Mouse (Mus musculus) heart, postnatal 0 days (tissue): Measurements from ENCODE around the gene Jpt1. TPM values are rescaled to one million over a fixed set of nuclear protein-coding genes. Genes with fewer than 3 reads are reported as not detected.

Experiments
- ATAC-seq: fragments of 200-750 bp; cut with Nextera tagmentation; 2 replicates; pipeline ENCODE4 v1.8.0; 2017; ENCODE audit warnings: low read depth, moderate number of reproducible peaks, moderate library complexity; ENCODE audit not compliant: insufficient read depth
- DNase-seq: peaks from one replicate; pipeline ENCODE4 v3.0.0-alpha.2; 2016; ENCODE audit warnings: low spot score
- H3K27ac ChIP-seq: fragments of 300-500 bp; sonication (generic); 2 replicates; pipeline ENCODE4 v1.5.1; 2014; ENCODE audit warnings: low read depth, mild to moderate bottlenecking
- H3K27me3 ChIP-seq: fragments of 300-500 bp; sonication (generic); 2 replicates; pipeline ENCODE4 v1.6.1; 2014; ENCODE audit warnings: low read length, mixed read lengths; ENCODE audit not compliant: control insufficient read depth, insufficient read depth
- H3K36me3 ChIP-seq: fragments of 300-500 bp; sonication (generic); replicated peaks from 2 replicates; pipeline ENCODE4 v1.6.1; 2014; ENCODE audit warnings: low read length, mixed read lengths; ENCODE audit not compliant: control insufficient read depth, insufficient read depth
- H3K4me1 ChIP-seq: fragments of 300-500 bp; sonication (generic); 2 replicates; pipeline ENCODE4 v1.6.1; 2014; ENCODE audit warnings: antibody characterized with exemption; ENCODE audit not compliant: control insufficient read depth, insufficient read depth
- H3K4me2 ChIP-seq: fragments of 300-500 bp; sonication (generic); 2 replicates; pipeline ENCODE4 v1.6.1; 2014; ENCODE audit warnings: low read depth, mild to moderate bottlenecking, low read length, moderate library complexity
- H3K4me3 ChIP-seq: fragments of 300-500 bp; sonication (generic); 2 replicates; pipeline ENCODE4 v1.5.1; 2014; ENCODE audit warnings: low read depth, low read length
- H3K9ac ChIP-seq: fragments of 300-500 bp; sonication (generic); replicated peaks from 2 replicates; pipeline ENCODE4 v1.6.1; 2014; ENCODE audit warnings: low read depth, low read length, mixed read lengths
- H3K9me3 ChIP-seq: fragments of 300-500 bp; sonication (generic); replicated peaks from 2 replicates; pipeline ENCODE4 v1.6.1; 2016; ENCODE audit warnings: low read length; ENCODE audit not compliant: control insufficient read depth
- CTCF ChIP-seq: IDR thresholded peaks from 2 replicates; pipeline ENCODE4 v1.5.1; 2016; ENCODE audit warnings: antibody characterized with exemption, control low read depth, low read depth
- EP300 ChIP-seq: IDR thresholded peaks from 2 replicates; pipeline ENCODE4 v1.6.1; 2016; ENCODE audit warnings: antibody characterized with exemption, low read depth
- WGBS: fragments of 180-500 bp; shearing (Covaris S2); extraction: QIAGEN DNeasy Blood & Tissue Kit; methylation state at CpG from one replicate; pipeline ENCODE4 v1.1.7; 2014; 5-methylcytosine and 5-hydroxymethylcytosine counted together
- microRNA-seq: library from miRNA; unstranded; fragments of <30 nt; microRNA quantifications from one replicate; pipeline ENCODE4, GENCODE M21; 2016
- polyA plus RNA-seq: library from polyadenylated mRNA; unstranded; fragments of >200 nt; fragmentation: Nextera tagmentation; extraction: Ambion mirVana; gene quantifications from 2 replicates; pipeline ENCODE4 v1.2.1, GENCODE M21; 2015
- total RNA-seq: library from RNA; depleted of rRNA; stranded (reverse); fragments of >200 nt; gene quantifications from 2 replicates; pipeline ENCODE4 v1.2.3, GENCODE M21; 2014; ENCODE audit warnings: low replicate concordance; rRNA removed

Gene Jpt1
- total and polyA plus RNA-seq, 2 experiments from 2014 or later: 433 to 503 TPM

DNA sequence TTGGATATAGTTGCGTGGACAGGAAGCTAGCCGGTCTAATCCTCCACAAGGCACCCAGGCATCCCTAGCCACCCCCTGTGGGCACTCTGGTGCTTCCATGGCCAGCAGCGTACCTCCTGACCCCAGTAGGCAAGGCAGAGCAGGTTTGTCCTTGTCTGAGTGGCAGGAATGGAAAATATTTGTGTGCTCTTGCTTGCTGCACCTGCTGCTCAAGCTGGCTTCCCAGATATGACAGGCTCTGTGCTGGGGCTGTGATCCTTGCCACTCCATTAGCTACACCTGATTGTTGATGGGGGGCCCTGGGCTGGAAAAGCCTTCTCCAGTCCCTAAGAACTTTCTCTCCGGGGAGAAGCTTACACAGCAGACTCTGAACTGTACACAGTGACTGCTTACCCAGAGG lies 60.9 kb downstream of the Jpt1 start:
- H3K9ac ChIP-seq: no peak overlapping the region
- no peaks in the 10 kb centered on the region for H3K36me3 ChIP-seq
- H3K4me1 ChIP-seq: peaks cover 9% of the 10 kb centered on the region
- DNase-seq: no peak
- no peaks in the 10 kb centered on the region for H3K9me3 ChIP-seq
- TF ChIP-seq EP300: no peak
- no peak for TF ChIP-seq CTCF
- WGBS: 53% methylated on average over 4 of the region's 4 CpGs
- no peak overlapping the region for H3K4me2 ChIP-seq
- no peak for ATAC-seq
- H3K4me3 ChIP-seq: no peak overlapping the region
- peak overlapping the region; percentile 39; the same call in 1 of the 2 replicates for H3K27ac ChIP-seq
- no peaks in the 10 kb centered on the region for H3K27me3 ChIP-seq

GRCm38 (mm10) chr11:115452281-115452860 lies 61.8 kb downstream of the Jpt1 start:
- Histone ChIP-seq H3K9ac (no peak overlapping the region), H3K4me3 (no peak overlapping the region), H3K9me3 (no peaks in the 10 kb centered on the region), H3K27me3 (no peaks in the 10 kb centered on the region), H3K36me3 (no peaks in the 10 kb centered on the region), H3K4me2 (no peak overlapping the region), H3K4me1 (peaks cover 13% of the 10 kb centered on the region), H3K27ac (no peak overlapping the region; the same call in 1 of the 2 replicates)
- no peak for DNase-seq
- no peak for ATAC-seq
- no peak for TF ChIP-seq EP300
- TF ChIP-seq CTCF: no peak
- WGBS: 79% methylated on average over 7 of the region's 7 CpGs

GRCm38 (mm10) chr11:115451781-115452241 lies 62.4 kb downstream of the Jpt1 start:
- ATAC-seq: no peak
- no peak for TF ChIP-seq CTCF
- no peak for TF ChIP-seq EP300
- H3K27ac ChIP-seq: no peak overlapping the region; the same call in 1 of the 2 replicates

GRCm38 (mm10) chr11:115450176-115450575 lies 64.0 kb downstream of the Jpt1 start:
- Histone ChIP-seq H3K4me3 (no peak overlapping the region), H3K9me3 (no peaks in the 10 kb centered on the region), H3K4me1 (peaks cover 24% of the 10 kb centered on the region), H3K4me2 (no peak overlapping the region), H3K27me3 (no peaks in the 10 kb centered on the region), H3K9ac (no peak overlapping the region), H3K36me3 (no peaks in the 10 kb centered on the region), H3K27ac (no peak overlapping the region)
- ATAC-seq (no peak), DNase-seq (no peak)
- WGBS: 82% methylated on average over 7 of the region's 7 CpGs
- no peak for TF ChIP-seq EP300

More at GRCm38 (mm10) chr11:115451781-115452241, 62.4 kb downstream of the Jpt1 start:
- no peaks in the 10 kb centered on the region for H3K27me3 ChIP-seq
- H3K9me3 ChIP-seq: no peaks in the 10 kb centered on the region
- H3K4me3 ChIP-seq: no peak overlapping the region
- H3K36me3 ChIP-seq: no peaks in the 10 kb centered on the region
- H3K9ac ChIP-seq: no peak overlapping the region
- 85% methylated on average over 8 of the region's 8 CpGs for WGBS
- no peak overlapping the region for H3K4me2 ChIP-seq
- peaks cover 17% of the 10 kb centered on the region for H3K4me1 ChIP-seq
- DNase-seq: no peak

GRCm38 (mm10) chr11:115448998-115449397 lies 65.2 kb downstream of the Jpt1 start:
- DNase-seq (no peak), ATAC-seq (no peak)
- no peak overlapping the region for H3K4me2 ChIP-seq
- no peaks in the 10 kb centered on the region for H3K36me3 ChIP-seq
- H3K27ac ChIP-seq: no peak overlapping the region
- peaks cover 24% of the 10 kb centered on the region for H3K4me1 ChIP-seq
- no peak overlapping the region for H3K4me3 ChIP-seq
- 70% methylated on average over 7 of the region's 7 CpGs for WGBS
- H3K9ac ChIP-seq: no peak overlapping the region
- no peaks in the 10 kb centered on the region for H3K27me3 ChIP-seq
- TF ChIP-seq CTCF (no peak), EP300 (no peak)
- H3K9me3 ChIP-seq: no peaks in the 10 kb centered on the region

DNA sequence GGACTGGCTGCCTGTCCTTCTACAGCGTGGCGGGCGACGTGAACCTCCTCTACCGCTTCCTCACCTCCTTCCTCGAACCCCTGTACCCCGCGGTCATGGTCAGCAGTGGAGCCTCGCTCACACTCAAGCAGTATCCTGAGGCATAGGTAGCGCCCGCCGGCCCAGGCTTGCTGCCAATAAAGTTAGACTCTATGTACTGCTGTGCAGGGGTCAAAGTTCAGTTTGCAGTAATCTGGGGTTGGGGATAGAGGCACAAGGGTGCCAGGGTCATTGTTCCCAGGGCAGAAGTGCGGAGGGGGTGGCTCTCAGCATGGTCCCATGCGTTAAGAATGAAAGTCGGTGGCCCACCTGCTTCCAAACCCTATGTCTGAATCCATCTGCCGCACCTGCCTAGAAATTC lies 66.1 kb downstream of the Jpt1 start:
- H3K36me3 ChIP-seq: no peaks in the 10 kb centered on the region
- no peak overlapping the region for H3K27ac ChIP-seq
- no peak for DNase-seq
- TF ChIP-seq EP300: no peak
- TF ChIP-seq CTCF: no peak
- no peaks in the 10 kb centered on the region for H3K27me3 ChIP-seq
- 92% methylated on average over 16 of the region's 16 CpGs for WGBS
- peaks cover 24% of the 10 kb centered on the region for H3K4me1 ChIP-seq
- H3K9ac ChIP-seq: no peak overlapping the region
- H3K4me3 ChIP-seq: no peak overlapping the region
- H3K9me3 ChIP-seq: no peaks in the 10 kb centered on the region
- no peak for ATAC-seq
- no peak overlapping the region for H3K4me2 ChIP-seq

Small RNAs within 50 kb of the gene (microRNA-seq; reads per million reads assigned to microRNA genes)
- not detected for gene Mir3968

Other genes with a start within 250 kb of the Jpt1 start
- gene Grin2c, start 247.1 kb downstream of the Jpt1 start, total RNA-seq: 0.15 and 1.6 TPM in 2 replicates
- not detected in 2 replicates for gene Grin2c, start 247.1 kb downstream of the Jpt1 start, polyA plus RNA-seq
- 13.8 and 18.2 TPM in 2 replicates for gene Fdxr, start 237.3 kb downstream of the Jpt1 start, total RNA-seq
- gene Fdxr, start 237.3 kb downstream of the Jpt1 start, polyA plus RNA-seq: 9.6 and 10.1 TPM in 2 replicates
- 2.9 and 3.5 TPM in 2 replicates for gene Fads6, start 216.7 kb downstream of the Jpt1 start, total RNA-seq
- gene Fads6, start 216.7 kb downstream of the Jpt1 start, polyA plus RNA-seq: 0.33 and 0.34 TPM in 2 replicates
- gene Otop2, start 207.2 kb downstream of the Jpt1 start, total RNA-seq: 0.12 TPM in 1 of 2 replicates, not detected in the other
- gene Otop2, start 207.2 kb downstream of the Jpt1 start, polyA plus RNA-seq: not detected in 2 replicates
- gene Ush1g, start 192.3 kb downstream of the Jpt1 start, total RNA-seq: 0.31 TPM in 1 of 2 replicates, not detected in the other
- 0.03 and 0.05 TPM in 2 replicates for gene Ush1g, start 192.3 kb downstream of the Jpt1 start, polyA plus RNA-seq
- gene Otop3, start 179.7 kb downstream of the Jpt1 start, total RNA-seq: not detected in 2 replicates
- gene Otop3, start 179.7 kb downstream of the Jpt1 start, polyA plus RNA-seq: not detected in 2 replicates
- 8.3 and 11.9 TPM in 2 replicates for gene Hid1, start 146.6 kb downstream of the Jpt1 start, total RNA-seq
- 5.3 and 5.4 TPM in 2 replicates for gene Hid1, start 146.6 kb downstream of the Jpt1 start, polyA plus RNA-seq
- 23.1 and 26.7 TPM in 2 replicates for gene Cdr2l, start 132.5 kb downstream of the Jpt1 start, total RNA-seq
- 5.2 and 5.6 TPM in 2 replicates for gene Cdr2l, start 132.5 kb downstream of the Jpt1 start, polyA plus RNA-seq
- gene Mrpl58, start 110.6 kb downstream of the Jpt1 start, total RNA-seq: 107 and 285 TPM in 2 replicates
- gene Mrpl58, start 110.6 kb downstream of the Jpt1 start, polyA plus RNA-seq: 224 and 232 TPM in 2 replicates
- 991 and 1,040 TPM in 2 replicates for gene Atp5h, start 94.4 kb downstream of the Jpt1 start, total RNA-seq
- gene Atp5h, start 94.4 kb downstream of the Jpt1 start, polyA plus RNA-seq: 4,106 and 4,345 TPM in 2 replicates
- 8.3 and 8.4 TPM in 2 replicates for gene Kctd2, start 94.3 kb downstream of the Jpt1 start, total RNA-seq
- 15.1 and 15.6 TPM in 2 replicates for gene Kctd2, start 94.3 kb downstream of the Jpt1 start, polyA plus RNA-seq
- not detected in 2 replicates for gene Trim80, start 73.8 kb downstream of the Jpt1 start, total RNA-seq
- gene Trim80, start 73.8 kb downstream of the Jpt1 start, polyA plus RNA-seq: 0.18 and 0.26 TPM in 2 replicates
- gene Slc16a5, start 51.9 kb downstream of the Jpt1 start, total RNA-seq: 0.99 and 3.8 TPM in 2 replicates
- 0.11 and 0.15 TPM in 2 replicates for gene Slc16a5, start 51.9 kb downstream of the Jpt1 start, polyA plus RNA-seq
- 1.8 and 8.7 TPM in 2 replicates for gene Armc7, start 38.7 kb downstream of the Jpt1 start, total RNA-seq
- gene Armc7, start 38.7 kb downstream of the Jpt1 start, polyA plus RNA-seq: 3.3 TPM in 2 replicates
- gene Nt5c, start 22.5 kb downstream of the Jpt1 start, total RNA-seq: 24.5 and 28.0 TPM in 2 replicates
- gene Nt5c, start 22.5 kb downstream of the Jpt1 start, polyA plus RNA-seq: 49.8 and 53.7 TPM in 2 replicates
- gene Sumo2, start 21.9 kb upstream of the Jpt1 start, total RNA-seq: 320 and 327 TPM in 2 replicates
- 549 and 562 TPM in 2 replicates for gene Sumo2, start 21.9 kb upstream of the Jpt1 start, polyA plus RNA-seq
- 32.3 and 102 TPM in 2 replicates for gene Nup85, start 50.0 kb upstream of the Jpt1 start, total RNA-seq
- 33.9 and 40.8 TPM in 2 replicates for gene Nup85, start 50.0 kb upstream of the Jpt1 start, polyA plus RNA-seq
- gene Mrps7, start 89.5 kb upstream of the Jpt1 start, total RNA-seq: 53.1 and 56.7 TPM in 2 replicates
- gene Mrps7, start 89.5 kb upstream of the Jpt1 start, polyA plus RNA-seq: 85.1 and 86.4 TPM in 2 replicates
- gene Gga3, start 89.7 kb upstream of the Jpt1 start, total RNA-seq: 11.8 and 24.0 TPM in 2 replicates
- 7.0 and 7.2 TPM in 2 replicates for gene Gga3, start 89.7 kb upstream of the Jpt1 start, polyA plus RNA-seq
- gene Mif4gd, start 98.6 kb upstream of the Jpt1 start, total RNA-seq: 31.5 and 38.4 TPM in 2 replicates
- 34.1 and 34.5 TPM in 2 replicates for gene Mif4gd, start 98.6 kb upstream of the Jpt1 start, polyA plus RNA-seq
- gene Slc25a19, start 113.9 kb upstream of the Jpt1 start, total RNA-seq: 25.0 and 35.1 TPM in 2 replicates
- gene Slc25a19, start 113.9 kb upstream of the Jpt1 start, polyA plus RNA-seq: 35.0 and 41.0 TPM in 2 replicates
- gene Grb2, start 194.2 kb upstream of the Jpt1 start, total RNA-seq: 48.6 and 126 TPM in 2 replicates
- gene Grb2, start 194.2 kb upstream of the Jpt1 start, polyA plus RNA-seq: 96.9 and 116 TPM in 2 replicates